Mouse (Mus musculus) embryonic facial prominence, embryonic 15.5 days (tissue): ENCODE measurements around the gene P2ry6. TPM values are rescaled to one million over a fixed set of nuclear protein-coding genes. Genes with fewer than 3 reads are reported as not detected.

Source experiments
- ATAC-seq: fragments of 200-750 bp; cut with Nextera tagmentation; 2 replicates; pipeline ENCODE4 v1.8.0; 2017; ENCODE audit warnings: low read depth, moderate TSS enrichment; ENCODE audit not compliant: insufficient number of reproducible peaks, low FRiP score, low TSS enrichment
- H3K27ac ChIP-seq: fragments of 300-500 bp; sonication (generic); replicated peaks from 2 replicates; pipeline ENCODE4 v1.5.1; 2015; ENCODE audit warnings: mild to moderate bottlenecking, inconsistent platforms
- H3K27me3 ChIP-seq: fragments of 300-500 bp; sonication (generic); 2 replicates; pipeline ENCODE4 v1.6.1; 2015; ENCODE audit warnings: inconsistent platforms
- H3K36me3 ChIP-seq: fragments of 300-500 bp; sonication (generic); 2 replicates; pipeline ENCODE4 v1.6.1; 2015; ENCODE audit warnings: mild to moderate bottlenecking, inconsistent platforms
- H3K4me1 ChIP-seq: fragments of 300-500 bp; sonication (generic); 2 replicates; pipeline ENCODE4 v1.6.1; 2015; ENCODE audit warnings: inconsistent platforms
- H3K4me2 ChIP-seq: fragments of 300-500 bp; sonication (generic); replicated peaks from 2 replicates; pipeline ENCODE4 v1.6.1; 2015; ENCODE audit warnings: mild to moderate bottlenecking, inconsistent platforms
- H3K4me3 ChIP-seq: fragments of 300-500 bp; sonication (generic); replicated peaks from 2 replicates; pipeline ENCODE4 v1.5.1; 2015; ENCODE audit warnings: mild to moderate bottlenecking, inconsistent platforms
- H3K9ac ChIP-seq: fragments of 300-500 bp; sonication (generic); 2 replicates; pipeline ENCODE4 v1.6.1; 2015; ENCODE audit warnings: inconsistent platforms
- H3K9me3 ChIP-seq: fragments of 300-500 bp; sonication (generic); replicated peaks from 2 replicates; pipeline ENCODE4 v1.6.1; 2016; ENCODE audit warnings: inconsistent platforms
- WGBS: fragments of 180-500 bp; shearing (Covaris S2); methylation state at CpG from one replicate; pipeline ENCODE4 v1.1.7; 2015; 5-methylcytosine and 5-hydroxymethylcytosine counted together
- polyA plus RNA-seq: library from polyadenylated mRNA; unstranded; fragments of >200 nt; fragmentation: Nextera tagmentation; extraction: Ambion mirVana; gene quantifications from 2 replicates; pipeline ENCODE4 v1.2.1, GENCODE M21; 2015

The P2ry6 gene
- polyA plus RNA-seq, 1 experiment from 2014 or later = 8.6 TPM

GRCm38 (mm10) chr7:100927287-100928000 lies 47.0 kb downstream of the P2ry6 start:
- H3K4me3 ChIP-seq = peak overlapping the region; percentile 81
- ATAC-seq = no peak
- WGBS = 3% methylated on average over 7 of the region's 7 CpGs
- H3K9ac ChIP-seq = peak overlapping the region; percentile 96
- H3K4me2 ChIP-seq = peak overlapping the region; percentile 86
- no peaks in the 10 kb centered on the region for H3K9me3 ChIP-seq
- H3K36me3 ChIP-seq = no peaks in the 10 kb centered on the region; the same call in 1 of the 2 replicates
- H3K27ac ChIP-seq = peak overlapping the region; percentile 45; the same call in 1 of the 2 replicates
- peaks cover 84% of the 10 kb centered on the region for H3K4me1 ChIP-seq
- no peaks in the 10 kb centered on the region for H3K27me3 ChIP-seq

- peak overlapping the region; percentile 81 for H3K4me3 ChIP-seq
- peaks cover 4% of the 10 kb centered on the region for H3K36me3 ChIP-seq
- H3K27ac ChIP-seq = peak overlapping the region; percentile 45; the same call in 1 of the 2 replicates
- H3K9ac ChIP-seq = no peak overlapping the region
- H3K4me2 ChIP-seq = peak overlapping the region; percentile 86
- WGBS = 9% methylated on average over 12 of the region's 12 CpGs
- no peaks in the 10 kb centered on the region for H3K9me3 ChIP-seq
- peaks cover 88% of the 10 kb centered on the region for H3K4me1 ChIP-seq
- no peaks in the 10 kb centered on the region for H3K27me3 ChIP-seq
- no peak for ATAC-seq
Observed at GRCm38 (mm10) chr7:100926311-100926923, 48.0 kb downstream of the P2ry6 start.

- no peak for ATAC-seq
- Histone ChIP-seq H3K9ac (no peak overlapping the region), H3K4me1 (peaks cover 88% of the 10 kb centered on the region), H3K27ac (peak overlapping the region; percentile 34; the same call in 1 of the 2 replicates), H3K9me3 (no peaks in the 10 kb centered on the region), H3K36me3 (peaks cover 10% of the 10 kb centered on the region), H3K27me3 (no peaks in the 10 kb centered on the region), H3K4me3 (peak overlapping the region; percentile 81), H3K4me2 (peak overlapping the region; percentile 86)
- 14% methylated on average over 10 of the region's 10 CpGs for WGBS
Observed at GRCm38 (mm10) chr7:100924674-100925445, 49.6 kb downstream of the P2ry6 start.

- Histone ChIP-seq H3K36me3 (peaks cover 10% of the 10 kb centered on the region), H3K27me3 (no peaks in the 10 kb centered on the region), H3K9ac (no peak overlapping the region), H3K4me3 (peak overlapping the region; percentile 81), H3K27ac (peak overlapping the region; percentile 34; the same call in 1 of the 2 replicates), H3K4me1 (peaks cover 88% of the 10 kb centered on the region), H3K9me3 (no peaks in the 10 kb centered on the region), H3K4me2 (peak overlapping the region; percentile 86)
- ATAC-seq = no peak
- 73% methylated on average over 5 of the region's 5 CpGs for WGBS
Observed at GRCm38 (mm10) chr7:100924200-100924599, 50.2 kb downstream of the P2ry6 start.

- ATAC-seq = no peak
- H3K27ac ChIP-seq = no peak overlapping the region
- WGBS = 77% methylated on average over 4 of the region's 4 CpGs
- H3K36me3 ChIP-seq = peaks cover 10% of the 10 kb centered on the region
- H3K4me1 ChIP-seq = peaks cover 88% of the 10 kb centered on the region
- H3K9me3 ChIP-seq = no peaks in the 10 kb centered on the region
- no peaks in the 10 kb centered on the region for H3K27me3 ChIP-seq
- H3K4me3 ChIP-seq = no peak overlapping the region
- H3K4me2 ChIP-seq = no peak overlapping the region
- H3K9ac ChIP-seq = no peak overlapping the region
Observed at GRCm38 (mm10) chr7:100922907-100923306, 51.5 kb downstream of the P2ry6 start.

- Histone ChIP-seq H3K4me2 (no peak overlapping the region), H3K27ac (no peak overlapping the region), H3K4me1 (peaks cover 88% of the 10 kb centered on the region), H3K9me3 (no peaks in the 10 kb centered on the region), H3K27me3 (no peaks in the 10 kb centered on the region), H3K4me3 (no peak overlapping the region), H3K36me3 (peaks cover 13% of the 10 kb centered on the region), H3K9ac (no peak overlapping the region)
- no peak for ATAC-seq
- WGBS = 84% methylated on average over 5 of the region's 5 CpGs
Observed at GRCm38 (mm10) chr7:100921289-100921688, 53.2 kb downstream of the P2ry6 start.

GRCm38 (mm10) chr7:100919809-100920107 lies 54.7 kb downstream of the P2ry6 start:
- no peak overlapping the region; the same call in 1 of the 2 replicates for H3K27ac ChIP-seq
- H3K4me2 ChIP-seq = no peak overlapping the region
- ATAC-seq = no peak
- H3K27me3 ChIP-seq = no peaks in the 10 kb centered on the region
- H3K9me3 ChIP-seq = no peaks in the 10 kb centered on the region
- H3K36me3 ChIP-seq = peaks cover 23% of the 10 kb centered on the region
- 14% methylated on average over 2 of the region's 2 CpGs for WGBS
- no peak overlapping the region for H3K4me3 ChIP-seq
- H3K4me1 ChIP-seq = peaks cover 86% of the 10 kb centered on the region
- H3K9ac ChIP-seq = no peak overlapping the region

GRCm38 (mm10) chr7:100919006-100919808 lies 55.2 kb downstream of the P2ry6 start:
- Histone ChIP-seq H3K27me3 (no peaks in the 10 kb centered on the region), H3K4me1 (peaks cover 86% of the 10 kb centered on the region), H3K36me3 (peaks cover 23% of the 10 kb centered on the region), H3K9ac (no peak overlapping the region), H3K4me3 (no peak overlapping the region), H3K27ac (peak overlapping the region; percentile 70; the same call in 1 of the 2 replicates), H3K4me2 (no peak overlapping the region), H3K9me3 (no peaks in the 10 kb centered on the region)
- no peak for ATAC-seq
- WGBS = 40% methylated on average over 7 of the region's 7 CpGs

- Histone ChIP-seq H3K9me3 (no peaks in the 10 kb centered on the region), H3K4me1 (peaks cover 84% of the 10 kb centered on the region), H3K4me3 (0 out of 2 replicates have a peak overlapping the region, but pooled peaks have one; percentile 1), H3K4me2 (peak overlapping the region; percentile 33), H3K27me3 (no peaks in the 10 kb centered on the region), H3K9ac (no peak overlapping the region), H3K27ac (peak overlapping the region; percentile 70), H3K36me3 (peaks cover 23% of the 10 kb centered on the region)
- 25% methylated on average over 9 of the region's 9 CpGs for WGBS
- peak; percentile 45 for ATAC-seq
Observed at GRCm38 (mm10) chr7:100918176-100918575, 56.3 kb downstream of the P2ry6 start.

- H3K27me3 ChIP-seq = no peaks in the 10 kb centered on the region
- peak; percentile 3; the same call in 1 of the 2 replicates for ATAC-seq
- no peaks in the 10 kb centered on the region for H3K9me3 ChIP-seq
- peaks cover 82% of the 10 kb centered on the region for H3K4me1 ChIP-seq
- peak overlapping the region; percentile 33 for H3K4me2 ChIP-seq
- WGBS = 40% methylated on average over 6 of the region's 6 CpGs
- H3K27ac ChIP-seq = peak overlapping the region; percentile 70
- peaks cover 23% of the 10 kb centered on the region for H3K36me3 ChIP-seq
- H3K4me3 ChIP-seq = 0 out of 2 replicates have a peak overlapping the region, but pooled peaks have one; percentile 1
- H3K9ac ChIP-seq = no peak overlapping the region; the same call in 1 of the 2 replicates
Observed at GRCm38 (mm10) chr7:100917751-100918150, 56.7 kb downstream of the P2ry6 start.
